Mouse (Mus musculus): ENCODE measurements at regions not wholly inside any gene's neighbourhood (a gene's known extent, or its start where the extent isn't known, plus 50 kb on each side); places are given as distances from the start of the nearest gene placed in this dataset.

GRCm38 (mm10) chr15:61308936-61309335 is 386.1 kb upstream of the A1bg start:
- TF ChIP-seq CTCF (IDR thresholded peaks at IDR 0.05; ENCODE audit: borderline replicate concordance, control insufficient read depth, extremely low read depth, insufficient read depth, low read length, poor library complexity), result no peak
- no peak for TF ChIP-seq POLR2A (IDR thresholded peaks at IDR 0.05; ENCODE audit: control insufficient read depth, extremely low read depth, insufficient read depth, low read length, poor library complexity)
